Mouse (Mus musculus) forebrain, embryonic 11.5 days (tissue): ENCODE measurements around the gene Fbxo6. TPM values are rescaled to one million over a fixed set of nuclear protein-coding genes. Genes with fewer than 3 reads are reported as not detected.

ENCODE experiments used
- ATAC-seq: fragments of 200-750 bp; cut with Nextera tagmentation; replicated peaks from 2 replicates; pipeline ENCODE4 v1.8.0; 2017; ENCODE audit warnings: moderate TSS enrichment; ENCODE audit not compliant: low FRiP score
- DNase-seq: peaks from one replicate; pipeline ENCODE4 v3.0.0-alpha.2; 2017; ENCODE audit warnings: low spot score
- H3K27ac ChIP-seq: fragments of 300-500 bp; sonication (generic); 2 replicates; pipeline ENCODE4 v1.5.1; 2014; ENCODE audit warnings: low read depth, low read length
- H3K27me3 ChIP-seq: fragments of 300-500 bp; sonication (generic); 2 replicates; pipeline ENCODE4 v1.6.1; 2014; ENCODE audit warnings: mild to moderate bottlenecking, low read length, mixed read lengths; ENCODE audit not compliant: control insufficient read depth, insufficient read depth
- H3K36me3 ChIP-seq: fragments of 300-500 bp; sonication (generic); 2 replicates; pipeline ENCODE4 v1.6.1; 2014; ENCODE audit warnings: mild to moderate bottlenecking, low read length, moderate library complexity, mixed read lengths; ENCODE audit not compliant: control insufficient read depth, insufficient read depth
- H3K4me1 ChIP-seq: fragments of 300-500 bp; sonication (generic); replicated peaks from 2 replicates; pipeline ENCODE4 v1.6.1; 2014; ENCODE audit warnings: low read length, mixed read lengths; ENCODE audit not compliant: control insufficient read depth, insufficient read depth
- H3K4me2 ChIP-seq: fragments of 300-500 bp; sonication (generic); 2 replicates; pipeline ENCODE4 v1.6.1; 2014; ENCODE audit warnings: low read depth, mild to moderate bottlenecking, low read length, moderate library complexity, mixed read lengths; ENCODE audit not compliant: severe bottlenecking
- H3K4me3 ChIP-seq: fragments of 300-500 bp; sonication (generic); 2 replicates; pipeline ENCODE4 v1.5.1; 2014; ENCODE audit warnings: low read depth, low read length
- H3K9ac ChIP-seq: fragments of 300-500 bp; sonication (generic); 2 replicates; pipeline ENCODE4 v1.6.1; 2014; ENCODE audit warnings: low read length
- H3K9me3 ChIP-seq: fragments of 300-500 bp; sonication (generic); 2 replicates; pipeline ENCODE4 v1.6.1; 2016; ENCODE audit warnings: low read length, mixed read lengths; ENCODE audit not compliant: control insufficient read depth
- WGBS: fragments of 180-500 bp; shearing (Covaris S2); extraction: QIAGEN DNeasy Blood & Tissue Kit; methylation state at CpG from one replicate; pipeline ENCODE4 v1.1.7; 2014; 5-methylcytosine and 5-hydroxymethylcytosine counted together
- microRNA-seq: library from miRNA; unstranded; fragments of <30 nt; microRNA quantifications from one replicate; pipeline ENCODE4, GENCODE M21; 2016; ENCODE audit not compliant: insufficient number of aligned reads
- polyA plus RNA-seq: library from polyadenylated mRNA; unstranded; fragments of >200 nt; fragmentation: Nextera tagmentation; extraction: Ambion mirVana; gene quantifications from 2 replicates; pipeline ENCODE4 v1.2.1, GENCODE M21; 2014

Gene Fbxo6
- polyA plus RNA-seq, 1 experiment from 2014 or later: 10.2 TPM

- Histone ChIP-seq H3K4me1 (peaks cover 7% of the 10 kb centered on the region; the same call in 1 of the 2 replicates), H3K27me3 (no peaks in the 10 kb centered on the region), H3K9me3 (no peaks in the 10 kb centered on the region), H3K36me3 (no peaks in the 10 kb centered on the region), H3K27ac (peak overlapping the region; percentile 12; the same call in 1 of the 2 replicates), H3K4me3 (peak overlapping the region; percentile 14; the same call in 1 of the 2 replicates), H3K4me2 (peak overlapping the region; percentile 55), H3K9ac (peak overlapping the region; percentile 61)
- WGBS: 16% methylated on average over 29 of the region's 29 CpGs
- DNase-seq: peak; percentile 87
- ATAC-seq: peak; percentile 93
Measured at GRCm38 (mm10) chr4:148101801-148102527, 50.0 kb downstream of the Fbxo6 start.

DNA sequence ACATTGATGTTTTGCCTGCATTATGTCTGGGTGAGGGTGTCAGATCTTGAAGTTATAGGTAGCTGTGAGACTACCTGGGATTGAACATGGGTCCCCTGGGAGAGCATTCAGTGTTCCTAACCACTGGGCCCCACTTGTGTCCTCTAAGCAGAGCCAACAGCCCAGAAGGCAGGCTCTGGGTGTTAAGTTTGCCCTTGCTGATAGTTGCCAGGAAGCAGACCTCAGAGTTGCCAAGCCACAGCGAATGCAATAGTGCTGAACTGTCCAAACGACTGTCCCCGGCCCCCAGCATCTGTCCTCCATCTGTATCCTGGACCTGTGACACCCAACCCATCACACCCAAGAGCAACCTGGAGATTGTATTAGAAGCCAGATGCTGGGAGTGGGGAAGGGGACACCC is 53.3 kb downstream of the Fbxo6 start:
- H3K9ac ChIP-seq: no peak overlapping the region
- 94% methylated on average over 3 of the region's 3 CpGs for WGBS
- no peaks in the 10 kb centered on the region for H3K9me3 ChIP-seq
- H3K4me1 ChIP-seq: peaks cover 7% of the 10 kb centered on the region; the same call in 1 of the 2 replicates
- DNase-seq (no peak), ATAC-seq (no peak)
- no peak overlapping the region for H3K27ac ChIP-seq
- no peak overlapping the region for H3K4me3 ChIP-seq
- H3K27me3 ChIP-seq: no peaks in the 10 kb centered on the region
- no peak overlapping the region for H3K4me2 ChIP-seq
- H3K36me3 ChIP-seq: no peaks in the 10 kb centered on the region

DNA sequence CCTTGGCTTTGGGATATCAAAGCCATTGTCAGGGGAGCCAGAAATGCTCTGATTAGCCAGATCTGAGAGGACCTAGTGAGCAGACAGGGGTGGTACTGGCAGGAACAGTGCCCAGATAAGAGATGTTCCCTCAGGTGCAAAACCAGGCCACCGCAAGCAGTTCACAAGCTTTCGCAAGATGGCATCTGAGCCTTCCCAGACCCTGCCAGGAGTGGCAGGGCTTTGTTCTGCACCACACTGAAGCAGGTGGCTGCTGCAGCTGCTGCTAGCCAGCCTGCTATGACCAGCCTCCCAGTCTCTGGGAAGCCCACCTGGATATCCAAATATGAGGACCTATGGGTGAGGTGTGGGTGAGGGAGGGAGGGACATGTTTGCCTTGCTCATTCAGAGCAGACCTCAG is 54.0 kb downstream of the Fbxo6 start:
- ATAC-seq (no peak), DNase-seq (no peak)
- Histone ChIP-seq H3K9me3 (no peaks in the 10 kb centered on the region), H3K4me1 (peaks cover 7% of the 10 kb centered on the region; the same call in 1 of the 2 replicates), H3K4me2 (no peak overlapping the region), H3K36me3 (no peaks in the 10 kb centered on the region), H3K9ac (no peak overlapping the region), H3K4me3 (no peak overlapping the region), H3K27me3 (no peaks in the 10 kb centered on the region), H3K27ac (no peak overlapping the region)
- 97% methylated on average over 2 of the region's 2 CpGs for WGBS

Small RNA genes within 50 kb of the gene (microRNA-seq; reads per million reads assigned to microRNA genes)
- gene Mir7022: not detected

Other genes starting within 250 kb of the Fbxo6 start
- 47.5 and 49.0 TPM in 2 replicates for gene Mfn2, start 247.4 kb downstream of the Fbxo6 start, polyA plus RNA-seq
- gene Plod1, start 215.4 kb downstream of the Fbxo6 start, polyA plus RNA-seq: 21.6 and 26.6 TPM in 2 replicates
- gene 2510039O18Rik, start 211.2 kb downstream of the Fbxo6 start, polyA plus RNA-seq: 16.3 and 16.7 TPM in 2 replicates
- gene Nppb, start 166.4 kb downstream of the Fbxo6 start, polyA plus RNA-seq: not detected in 2 replicates
- gene Nppa, start 151.4 kb downstream of the Fbxo6 start, polyA plus RNA-seq: 0.29 TPM in 1 of 2 replicates, not detected in the other
- gene Clcn6, start 113.3 kb downstream of the Fbxo6 start, polyA plus RNA-seq: 14.6 and 15.5 TPM in 2 replicates
- gene Mthfr, start 113.1 kb downstream of the Fbxo6 start, polyA plus RNA-seq: 25.5 and 27.6 TPM in 2 replicates
- gene Agtrap, start 64.1 kb downstream of the Fbxo6 start, polyA plus RNA-seq: 15.0 and 15.6 TPM in 2 replicates
- 68.5 and 75.0 TPM in 2 replicates for gene Mad2l2, start 21.8 kb downstream of the Fbxo6 start, polyA plus RNA-seq
- 3.8 and 5.0 TPM in 2 replicates for gene Draxin, start 21.4 kb downstream of the Fbxo6 start, polyA plus RNA-seq
- 44.9 and 45.0 TPM in 2 replicates for gene Fbxo44, start 8.3 kb upstream of the Fbxo6 start, polyA plus RNA-seq
- gene Fbxo2, start 8.5 kb upstream of the Fbxo6 start, polyA plus RNA-seq: 0.87 and 0.91 TPM in 2 replicates
- gene Disp3, start 135.8 kb upstream of the Fbxo6 start, polyA plus RNA-seq: 2.3 and 3.0 TPM in 2 replicates